Mouse (Mus musculus) thymus, postnatal 4 days (tissue): Measurements from ENCODE around the gene Ephb1.

Source experiments
- DNase-seq: peaks from one replicate; pipeline ENCODE4 v3.0.0; 2021

Ephb1 gene

DNA sequence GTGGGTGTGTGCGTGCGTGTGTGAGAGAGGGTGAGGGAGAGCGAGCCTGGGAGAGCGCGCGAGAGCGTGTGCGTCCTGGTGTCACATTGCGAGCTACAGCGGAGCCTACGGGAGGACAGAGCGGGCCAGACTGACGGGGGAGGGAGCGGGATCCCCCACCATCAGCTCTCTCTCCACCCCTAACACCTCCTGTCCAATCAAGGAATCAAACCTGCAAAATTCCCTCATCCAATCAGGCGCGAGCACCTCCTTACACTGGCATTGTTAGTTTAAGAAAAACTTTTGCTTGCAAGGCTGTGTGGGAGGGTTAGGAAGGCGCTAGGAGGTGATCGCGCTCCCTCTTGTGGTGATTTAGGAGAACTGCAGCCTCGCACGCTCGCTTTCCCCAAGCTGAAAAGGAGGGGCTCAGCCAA lies at the start of gene Ephb1:
Gene Ephb1, minus strand, starts transcription at position 133 of the 413 bp plus-strand sequence.
- DNase-seq = peak; percentile 63

GRCm38 (mm10) chr9:102403086-102404021 lies 48.9 kb upstream of the Ephb1 start:
- peak; percentile 40 for DNase-seq

- no peak for DNase-seq
Observed at GRCm38 (mm10) chr9:102402671-102403070, 48.2 kb upstream of the Ephb1 start.

DNA sequence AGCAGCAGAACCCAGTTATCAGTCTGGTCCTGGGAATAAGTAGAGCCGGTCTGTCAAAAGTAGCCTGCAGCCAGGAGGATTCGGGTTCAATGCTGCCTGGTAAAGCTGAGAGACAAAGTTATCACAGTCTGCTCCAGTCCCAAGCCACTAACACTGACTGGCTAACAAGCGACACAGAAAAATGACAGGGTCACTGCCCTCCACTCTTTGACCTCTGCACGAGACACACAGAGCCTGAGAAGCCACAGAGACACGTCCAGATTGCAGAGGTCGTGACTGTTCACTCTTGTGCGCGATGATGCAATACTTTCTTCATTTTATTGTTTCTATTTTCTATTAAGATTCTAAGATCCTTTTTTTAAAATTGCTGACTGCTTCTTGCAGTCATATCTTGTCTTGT lies 33.8 kb upstream of the Ephb1 start:
- no peak for DNase-seq

DNA sequence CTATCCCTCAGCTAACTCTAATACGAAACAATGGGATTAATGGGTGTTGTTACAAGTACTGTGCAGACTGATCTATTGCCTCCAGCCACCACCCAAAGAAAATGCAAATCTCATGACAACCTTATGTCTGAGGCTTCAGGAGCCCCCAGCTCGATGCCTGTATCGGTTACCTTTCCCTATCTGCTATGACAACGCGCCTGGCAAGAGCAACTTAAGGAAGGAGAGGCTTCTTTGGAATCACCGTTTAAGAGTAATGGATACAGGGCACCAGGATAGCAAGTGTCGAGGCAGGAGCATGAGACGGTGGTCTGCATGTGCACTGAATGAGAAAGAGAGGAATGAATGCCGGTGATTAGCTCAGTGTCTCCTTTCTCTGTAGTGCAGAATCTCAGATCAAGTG lies 32.3 kb upstream of the Ephb1 start:
- DNase-seq = no peak

GRCm38 (mm10) chr9:102380235-102380634 lies 25.7 kb upstream of the Ephb1 start:
- DNase-seq = no peak

DNA sequence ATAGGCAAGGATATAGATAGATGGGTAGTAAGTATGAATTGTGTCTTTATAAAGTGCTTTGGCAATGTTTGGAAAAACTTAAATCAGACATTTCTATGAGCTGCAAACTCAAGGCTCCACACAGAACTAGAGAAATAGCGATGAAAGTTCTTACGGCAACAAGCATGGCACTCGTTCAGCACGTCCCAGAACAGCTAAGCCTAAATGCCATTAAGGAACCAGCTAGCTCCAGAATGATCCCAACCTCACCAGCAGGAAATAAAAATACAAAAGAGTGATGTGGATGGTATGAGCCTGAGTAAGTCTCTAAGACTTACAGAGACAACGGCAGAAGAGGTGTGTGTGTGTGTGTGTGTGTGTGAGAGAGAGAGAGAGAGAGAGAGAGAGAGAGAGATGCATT lies 20.2 kb upstream of the Ephb1 start:
- no peak for DNase-seq

DNA sequence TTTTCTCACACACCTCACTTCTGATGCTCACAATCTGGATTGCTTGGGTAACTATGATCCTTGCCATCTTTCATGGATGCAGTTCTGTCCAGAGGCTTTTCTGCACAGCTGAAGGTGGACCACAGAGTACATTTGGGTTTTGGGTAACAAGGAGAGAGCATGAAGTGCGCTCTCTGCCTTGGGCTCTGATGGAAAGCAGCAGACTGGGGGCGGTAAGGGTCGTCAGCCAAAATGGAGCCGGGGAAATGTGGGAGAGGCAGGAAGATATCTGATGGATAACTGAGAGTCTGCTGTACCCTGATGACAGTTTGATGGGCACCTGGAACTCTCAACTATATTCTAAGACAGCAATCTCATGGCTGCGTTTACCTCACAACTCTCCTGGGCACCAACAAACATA lies 19.4 kb upstream of the Ephb1 start:
- DNase-seq = no peak

DNA sequence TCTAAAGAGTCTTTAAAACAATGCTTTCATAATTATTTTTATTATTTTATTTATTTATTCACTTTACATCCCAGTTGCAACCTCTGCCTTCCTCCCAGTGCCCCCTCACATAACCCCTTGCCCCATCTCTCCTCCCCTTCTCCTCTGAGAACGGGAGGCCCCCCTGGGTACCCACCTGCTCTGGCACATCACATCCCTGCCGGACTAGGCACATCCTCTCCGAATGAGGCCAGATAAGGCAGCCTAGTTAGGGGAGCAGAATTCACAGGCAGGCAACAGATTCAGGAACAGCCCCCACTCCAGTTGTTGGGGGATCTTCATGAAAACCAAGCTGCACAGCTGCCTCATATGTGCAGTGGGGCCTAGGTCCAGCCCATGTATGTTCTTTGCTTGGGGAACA lies 17.4 kb upstream of the Ephb1 start:
- DNase-seq = no peak

DNA sequence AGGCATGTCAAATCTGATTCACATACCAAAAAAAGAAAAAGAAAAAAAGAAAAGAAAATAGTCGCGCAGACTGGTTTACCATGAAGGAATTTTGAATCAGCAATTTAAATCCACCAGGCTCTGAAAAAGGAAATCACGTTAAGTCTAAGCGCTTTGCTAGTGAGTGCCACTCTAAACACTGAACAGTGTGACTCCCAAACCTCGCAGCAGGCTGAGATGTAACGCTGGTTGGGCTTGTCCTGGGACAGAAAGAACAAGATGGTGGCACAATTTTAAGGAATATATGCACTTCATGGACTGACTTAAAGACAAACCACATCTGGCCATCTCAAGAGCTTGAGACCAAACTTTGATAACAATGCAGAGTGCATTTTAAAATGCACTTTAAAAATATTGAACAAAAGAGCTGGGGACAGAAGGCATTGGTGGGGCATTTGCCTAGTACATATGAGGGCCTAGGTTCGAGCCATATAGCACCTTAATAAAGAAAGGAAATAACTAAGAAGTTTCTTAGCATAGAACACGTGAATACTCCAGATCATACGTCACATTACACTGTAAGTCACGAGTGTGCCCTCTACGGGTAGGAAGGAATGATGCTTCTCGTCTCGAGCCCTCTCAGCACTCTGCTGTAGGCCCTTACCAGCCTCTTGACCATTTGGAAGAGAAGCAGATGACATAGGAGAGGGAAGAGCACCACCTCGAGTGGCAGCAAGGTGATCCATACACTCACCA lies 16.7 kb upstream of the Ephb1 start:
- no peak for DNase-seq

GRCm38 (mm10) chr9:102370141-102370540 lies 15.6 kb upstream of the Ephb1 start:
- DNase-seq = no peak

DNA sequence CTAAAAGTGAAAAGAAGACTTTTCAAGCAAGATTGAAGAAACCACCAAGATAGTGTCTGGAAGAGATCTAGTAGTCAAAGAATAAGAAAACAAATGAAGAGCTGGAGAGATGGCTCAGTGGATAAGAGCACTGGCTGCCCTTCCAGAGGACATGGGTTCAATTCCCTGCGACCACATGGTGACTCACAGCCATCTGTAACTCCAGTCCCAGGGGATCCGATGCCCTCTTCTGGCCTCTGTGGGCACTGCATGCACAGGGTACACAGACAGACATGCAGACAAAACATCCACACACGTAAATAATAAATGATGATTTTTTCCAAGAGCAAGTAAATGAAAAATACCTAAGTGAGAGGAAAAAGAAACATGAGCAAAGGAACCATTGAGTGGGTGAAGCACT lies 14.6 kb upstream of the Ephb1 start:
- DNase-seq = peak; percentile 23

- DNase-seq = no peak
Observed at GRCm38 (mm10) chr9:102367796-102368195, 13.3 kb upstream of the Ephb1 start.

- no peak for DNase-seq
Observed at GRCm38 (mm10) chr9:102365536-102365935, 11.0 kb upstream of the Ephb1 start.

DNA sequence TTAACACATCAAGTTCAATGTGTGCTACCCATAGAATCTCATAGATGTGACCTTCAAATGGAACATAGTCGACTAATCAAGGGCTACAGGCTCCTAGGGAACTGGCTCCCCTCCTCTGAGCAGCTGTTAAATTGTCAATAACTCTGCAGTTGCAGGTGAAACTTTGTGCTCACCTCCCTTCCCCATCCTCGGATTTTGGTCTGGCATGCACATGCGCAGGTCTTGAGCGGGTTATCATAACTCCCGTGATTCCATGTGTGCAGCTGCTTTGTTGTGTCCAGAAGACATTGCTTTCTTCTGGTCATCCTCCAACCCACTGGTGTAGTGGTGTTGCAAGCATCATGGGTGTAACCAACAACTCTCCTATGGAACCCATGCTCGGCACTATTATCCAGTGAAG lies 4.8 kb upstream of the Ephb1 start:
- DNase-seq = no peak

DNA sequence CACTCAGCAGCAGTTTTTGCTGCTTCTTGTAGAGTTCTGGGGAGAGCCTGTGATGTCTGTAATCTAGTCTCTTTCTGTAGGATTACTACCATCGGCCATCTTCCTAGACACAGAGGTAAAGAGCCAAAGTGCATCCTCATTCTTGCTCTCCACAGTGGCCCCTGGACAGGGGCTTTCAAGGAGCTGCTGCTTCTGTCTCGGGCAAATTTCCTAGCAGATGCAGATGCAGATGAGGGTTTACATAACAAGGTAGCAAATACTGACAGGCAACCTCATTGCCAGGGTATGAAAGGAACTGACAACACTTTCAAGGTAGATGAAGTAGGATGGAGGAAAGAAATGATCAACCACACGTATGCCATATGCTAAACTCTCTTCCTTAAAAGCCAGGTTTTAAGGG lies 4.2 kb upstream of the Ephb1 start:
- DNase-seq = no peak

DNA sequence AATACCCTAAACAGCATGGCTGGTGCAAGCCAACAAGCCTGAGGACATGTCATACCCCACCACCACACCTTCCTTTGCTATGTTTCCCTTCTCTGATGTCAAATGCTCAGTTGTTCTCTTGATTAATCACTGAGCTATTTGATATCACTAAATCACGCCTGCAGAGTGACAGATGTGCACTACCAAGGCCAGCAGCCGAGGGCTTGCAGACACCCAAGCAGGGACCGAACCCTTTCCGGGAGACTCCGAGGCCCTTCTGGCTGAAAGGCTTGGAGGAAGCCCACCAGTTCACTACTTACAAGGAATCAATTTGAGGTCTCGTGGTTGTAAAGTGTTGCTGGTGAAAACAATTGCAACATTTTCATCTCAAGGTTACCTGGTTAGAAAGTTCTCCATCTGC lies 3.5 kb upstream of the Ephb1 start:
- no peak for DNase-seq

DNA sequence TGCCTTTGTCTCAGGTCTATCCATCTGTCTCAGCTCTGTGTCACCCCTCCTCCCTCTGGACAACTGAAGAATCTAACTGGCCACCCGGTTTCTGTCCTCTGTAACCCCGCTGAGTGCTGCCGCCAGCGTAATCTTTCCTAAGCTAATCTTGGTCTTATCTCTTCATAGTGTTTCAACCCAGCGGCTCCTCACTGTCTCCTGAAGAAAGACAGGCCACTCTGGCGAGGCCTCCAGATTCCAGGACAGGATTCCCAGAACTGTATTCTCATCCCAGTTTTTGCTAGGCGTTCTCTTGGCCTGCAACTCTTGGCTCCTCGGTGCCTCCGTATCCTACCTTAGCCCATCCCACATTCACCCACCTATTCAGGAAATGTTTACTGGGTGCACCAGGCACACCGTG lies 2.0 kb upstream of the Ephb1 start:
- DNase-seq = no peak

GRCm38 (mm10) chr9:102355726-102356125 lies 1.2 kb upstream of the Ephb1 start:
- DNase-seq = no peak

DNA sequence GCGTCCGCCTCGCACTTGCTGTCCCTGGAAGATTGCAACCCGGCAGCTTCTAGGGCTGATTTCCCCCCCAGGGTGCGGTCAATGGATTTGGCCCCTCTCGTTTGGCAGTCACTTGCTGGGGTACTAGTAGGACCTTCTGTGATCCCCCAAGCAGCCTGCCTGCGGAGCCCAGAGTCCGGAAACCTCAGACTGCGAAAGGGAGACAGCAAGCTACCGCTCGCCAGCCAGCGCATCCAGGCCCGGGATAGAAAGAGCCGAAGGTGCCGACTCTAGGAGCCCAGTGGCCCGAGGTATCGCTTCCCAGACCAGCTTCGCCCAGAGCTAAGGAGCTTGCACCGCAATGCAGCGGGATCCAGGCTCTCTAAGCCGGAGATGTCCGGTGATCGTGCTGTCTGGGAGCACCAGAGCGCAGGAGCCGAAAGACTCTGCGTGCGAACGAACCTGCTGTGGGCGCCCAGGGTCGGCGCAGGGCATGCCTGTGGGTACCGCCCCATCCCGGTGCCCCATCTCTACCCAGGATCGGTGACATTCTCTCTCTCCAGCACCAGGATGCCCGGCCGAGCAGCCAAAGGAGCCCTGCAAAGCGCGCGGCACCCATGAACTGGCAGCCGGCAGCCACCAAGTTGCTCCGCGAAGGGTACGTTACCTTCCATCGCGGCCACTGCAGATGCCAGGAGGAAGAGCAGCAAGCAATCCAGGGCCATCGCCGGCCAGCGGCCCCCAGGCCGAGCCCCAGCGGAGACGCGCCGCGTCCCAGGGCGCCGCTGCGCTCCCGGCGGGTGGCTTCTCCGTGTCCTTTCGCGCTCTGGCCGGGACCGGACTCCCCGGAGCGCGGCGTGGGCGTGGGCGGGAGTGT lies 629 bp downstream of the Ephb1 start:
- DNase-seq = peak; percentile 12

GRCm38 (mm10) chr9:102353056-102353635 lies 1.3 kb downstream of the Ephb1 start:
- DNase-seq = no peak

GRCm38 (mm10) chr9:102352186-102353055 lies 2.1 kb downstream of the Ephb1 start:
- no peak for DNase-seq
